Mouse (Mus musculus) testis, adult 2 months (tissue): ENCODE results near the gene Sbno2. TPM values are rescaled to one million over a fixed set of nuclear protein-coding genes. Genes with fewer than 3 reads are reported as not detected.

Source experiments
- H3K27ac ChIP-seq: fragments of 200-500 bp; 2 replicates; pipeline ENCODE4 v1.5.1; 2012; ENCODE audit warnings: low read depth, low read length; ENCODE audit not compliant: control insufficient read depth, insufficient read depth
- H3K27me3 ChIP-seq: fragments of 200-500 bp; 2 replicates; pipeline ENCODE4 v1.6.1; 2012; ENCODE audit warnings: mild to moderate bottlenecking, low read length, moderate library complexity; ENCODE audit not compliant: control insufficient read depth, insufficient read depth
- H3K36me3 ChIP-seq: fragments of 200-500 bp; 2 replicates; pipeline ENCODE4 v1.6.1; 2012; ENCODE audit warnings: mild to moderate bottlenecking, low read length; ENCODE audit not compliant: control insufficient read depth, insufficient read depth
- H3K4me1 ChIP-seq: fragments of 200-500 bp; 2 replicates; pipeline ENCODE4 v1.6.1; 2012; ENCODE audit warnings: low read length; ENCODE audit not compliant: control insufficient read depth, insufficient read depth
- H3K4me3 ChIP-seq: fragments of 200-500 bp; 2 replicates; pipeline ENCODE4 v1.5.1; 2012; ENCODE audit warnings: low read depth, mild to moderate bottlenecking, low read length, moderate library complexity, mixed read lengths; ENCODE audit not compliant: control insufficient read depth
- CTCF ChIP-seq: fragments of 200-500 bp; IDR thresholded peaks from 2 replicates; pipeline ENCODE4 v1.5.1; 2012; ENCODE audit warnings: low read depth, mild to moderate bottlenecking, inconsistent platforms, low read length, moderate library complexity; ENCODE audit not compliant: control insufficient read depth, insufficient read depth, insufficient replicate concordance
- POLR2A ChIP-seq: fragments of 200-500 bp; IDR thresholded peaks from 2 replicates; pipeline ENCODE4 v1.6.1; 2012; ENCODE audit warnings: low read depth, mild to moderate bottlenecking, inconsistent platforms, low read length, moderate library complexity; ENCODE audit not compliant: control insufficient read depth
- polyA plus RNA-seq: library from polyadenylated mRNA; depleted of rRNA; stranded (reverse); fragments of >200 nt; gene quantifications from 2 replicates; pipeline ENCODE4 v1.2.3, GENCODE M21; 2012

Sbno2 gene
- polyA plus RNA-seq, 1 experiment: 13.9 TPM

DNA sequence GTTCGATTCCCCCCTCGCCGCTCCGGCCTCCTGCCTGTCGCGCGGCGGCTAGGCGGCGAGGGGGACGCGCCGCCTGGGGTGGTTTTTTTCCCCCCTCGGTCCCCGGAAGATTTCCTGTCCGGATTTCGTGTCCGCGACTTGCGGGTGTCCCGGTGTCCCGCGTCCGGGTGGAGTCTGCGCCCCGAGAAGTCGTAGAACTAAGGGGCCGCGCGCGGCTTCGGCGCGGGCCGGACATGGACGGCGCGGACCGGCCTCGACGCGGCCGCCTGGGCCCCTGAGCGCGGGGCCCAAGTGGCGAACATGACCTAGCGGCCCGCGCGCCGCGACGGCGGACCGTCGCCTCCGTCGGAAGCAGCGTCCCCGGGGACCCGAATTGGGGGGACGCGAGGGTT lies 10.6 kb upstream of the Sbno2 start:
- H3K27ac ChIP-seq: peak overlapping the region; percentile 87
- H3K27me3 ChIP-seq: no peaks in the 10 kb centered on the region
- H3K4me3 ChIP-seq: peak overlapping the region; percentile 79
- H3K4me1 ChIP-seq: peaks cover 23% of the 10 kb centered on the region
- no peak for TF ChIP-seq CTCF
- no peak for TF ChIP-seq POLR2A
- no peaks in the 10 kb centered on the region; the same call in 1 of the 2 replicates for H3K36me3 ChIP-seq

DNA sequence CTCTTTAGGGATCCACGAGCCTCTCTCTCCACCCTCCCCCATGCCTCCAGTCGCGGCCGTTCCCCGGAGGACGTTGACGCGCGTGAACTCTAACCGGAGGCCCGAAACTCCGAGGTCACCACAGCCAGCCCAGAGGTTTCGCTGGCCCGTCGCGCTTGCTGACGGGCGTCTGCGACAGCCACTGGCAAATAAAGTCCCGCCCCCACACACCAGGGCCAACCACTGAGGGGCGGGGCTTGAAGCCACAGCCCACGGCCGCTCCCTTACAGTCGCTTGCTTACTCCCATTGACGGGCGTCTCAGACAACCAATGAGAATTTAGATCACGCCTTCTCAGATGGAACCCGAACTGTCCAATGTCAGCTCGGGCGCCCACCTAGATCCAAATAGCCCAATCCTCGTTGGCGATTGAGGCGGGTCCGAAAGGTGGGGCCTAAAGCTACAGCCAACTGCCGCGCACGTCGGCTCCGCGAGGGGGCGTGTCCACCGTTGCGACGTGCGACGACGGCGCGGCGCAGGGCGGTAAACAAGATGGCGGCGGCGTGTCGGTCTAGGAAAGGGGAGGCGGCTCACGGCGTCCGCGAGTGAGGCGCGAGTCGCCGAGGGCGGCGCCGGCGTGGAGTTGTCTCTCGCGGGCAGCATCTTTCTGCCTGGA lies 10.0 kb upstream of the Sbno2 start, which contains the start of gene Stk11:
Gene Stk11 (plus strand): TSS at position 514 of the 654 bp plus-strand sequence.
- TF ChIP-seq POLR2A (peak; percentile 91), CTCF (0 out of 2 replicates have a peak, but pooled peaks have one; percentile 8)
- no peaks in the 10 kb centered on the region; the same call in 1 of the 2 replicates for H3K36me3 ChIP-seq
- peak within 1 kb of the TSS; percentile 98 for H3K27ac ChIP-seq
- H3K4me3 ChIP-seq: peak within 1 kb of the TSS; percentile 79
- H3K27me3 ChIP-seq: no peaks in the 10 kb centered on the region
- H3K4me1 ChIP-seq: peaks cover 24% of the 10 kb centered on the region

DNA sequence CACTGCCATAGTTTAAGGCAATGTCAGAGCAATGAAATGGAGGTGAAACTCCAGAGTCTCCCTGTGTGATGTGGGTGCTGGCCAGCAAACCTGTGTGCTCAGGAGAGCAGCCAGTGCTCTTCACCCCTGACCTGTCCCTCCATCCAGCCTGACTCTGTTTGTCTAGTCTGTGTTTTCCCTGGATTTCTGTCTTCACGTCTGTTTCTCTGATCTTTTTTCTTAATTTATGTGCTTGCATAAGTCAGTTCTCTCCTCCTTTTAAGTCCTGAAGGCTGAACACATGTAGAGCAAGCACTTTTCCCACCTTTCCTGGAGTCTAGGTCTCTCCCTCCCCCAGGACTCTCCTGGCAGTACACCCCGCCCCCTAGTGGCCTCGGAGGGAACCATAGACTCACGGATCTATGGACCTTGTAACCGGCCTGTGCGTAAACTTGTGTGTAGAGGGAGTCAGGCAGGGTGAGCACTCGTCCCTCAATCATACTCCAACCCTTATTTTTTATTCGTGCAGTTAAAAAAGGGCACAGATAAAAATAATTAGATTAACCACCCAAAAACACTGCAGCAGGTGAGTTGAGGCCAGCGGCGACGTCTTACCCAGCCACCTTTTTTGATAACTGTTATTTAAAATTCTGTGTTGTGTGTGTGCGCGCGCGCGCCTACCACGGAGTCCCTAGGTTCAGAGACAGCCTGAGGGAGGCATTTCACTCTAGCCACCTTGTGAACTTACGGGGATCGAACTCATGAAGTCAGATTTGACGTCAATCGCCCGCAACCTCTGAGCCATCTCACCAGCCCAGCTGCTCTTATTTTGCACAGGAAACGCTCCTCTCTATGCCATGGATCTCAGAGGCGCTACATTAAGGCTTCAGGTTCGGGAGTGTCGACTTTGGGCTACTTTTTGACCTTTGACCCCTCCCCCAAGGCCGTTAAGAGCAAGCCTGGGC lies 9.2 kb upstream of the Sbno2 start:
- Histone ChIP-seq H3K36me3 (no peaks in the 10 kb centered on the region; the same call in 1 of the 2 replicates), H3K27me3 (no peaks in the 10 kb centered on the region), H3K27ac (peak overlapping the region; percentile 98), H3K4me1 (peaks cover 24% of the 10 kb centered on the region), H3K4me3 (peak overlapping the region; percentile 79)
- TF ChIP-seq POLR2A (no peak), CTCF (peak; percentile 88)

DNA sequence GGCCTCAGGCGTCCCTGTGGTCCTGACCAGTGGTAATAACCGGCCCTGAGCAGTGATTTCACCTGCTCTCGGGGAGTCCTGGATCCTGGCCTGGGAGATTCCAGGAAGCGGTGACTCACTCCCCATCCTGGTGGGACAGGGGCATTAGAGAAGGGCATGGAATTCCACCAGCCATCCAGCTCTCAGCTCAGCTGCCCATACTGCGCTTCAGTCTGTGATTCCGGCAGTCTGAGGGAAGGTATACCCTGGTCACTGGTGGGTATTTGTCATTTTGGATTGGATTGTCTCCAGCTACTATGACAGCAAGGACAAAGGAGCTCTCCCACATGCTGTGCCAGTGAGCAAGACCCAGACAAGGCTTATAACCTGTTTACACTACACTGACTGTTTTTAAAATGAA lies 2.3 kb upstream of the Sbno2 start:
- H3K36me3 ChIP-seq: no peaks in the 10 kb centered on the region
- peaks cover 12% of the 10 kb centered on the region for H3K4me1 ChIP-seq
- H3K27ac ChIP-seq: no peak overlapping the region
- no peak overlapping the region for H3K4me3 ChIP-seq
- TF ChIP-seq POLR2A (no peak), CTCF (no peak)
- H3K27me3 ChIP-seq: no peaks in the 10 kb centered on the region

DNA sequence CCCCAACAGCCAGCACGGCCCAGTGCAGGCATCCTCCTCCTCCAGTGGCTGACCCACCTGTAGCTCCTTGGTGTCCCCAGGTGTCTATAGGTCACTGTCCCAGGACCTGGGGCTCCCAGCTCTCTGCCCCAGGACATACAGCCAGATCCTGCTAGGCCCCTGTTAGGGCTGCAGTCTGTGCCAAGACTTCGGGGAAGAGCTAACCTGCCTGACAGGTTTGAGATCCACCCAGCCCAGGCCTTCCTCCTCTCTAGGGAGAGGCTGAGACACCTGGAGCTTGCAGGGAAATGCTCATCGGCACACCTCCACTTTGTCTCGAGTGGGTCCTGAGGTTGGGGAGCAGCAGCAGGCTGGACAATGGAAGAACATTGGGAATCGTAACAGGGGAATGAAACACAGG lies 555 bp upstream of the Sbno2 start:
- no peaks in the 10 kb centered on the region for H3K36me3 ChIP-seq
- peaks cover 21% of the 10 kb centered on the region for H3K4me1 ChIP-seq
- H3K4me3 ChIP-seq: no peak overlapping the region
- no peak overlapping the region for H3K27ac ChIP-seq
- TF ChIP-seq CTCF: no peak
- TF ChIP-seq POLR2A: no peak
- H3K27me3 ChIP-seq: no peaks in the 10 kb centered on the region

DNA sequence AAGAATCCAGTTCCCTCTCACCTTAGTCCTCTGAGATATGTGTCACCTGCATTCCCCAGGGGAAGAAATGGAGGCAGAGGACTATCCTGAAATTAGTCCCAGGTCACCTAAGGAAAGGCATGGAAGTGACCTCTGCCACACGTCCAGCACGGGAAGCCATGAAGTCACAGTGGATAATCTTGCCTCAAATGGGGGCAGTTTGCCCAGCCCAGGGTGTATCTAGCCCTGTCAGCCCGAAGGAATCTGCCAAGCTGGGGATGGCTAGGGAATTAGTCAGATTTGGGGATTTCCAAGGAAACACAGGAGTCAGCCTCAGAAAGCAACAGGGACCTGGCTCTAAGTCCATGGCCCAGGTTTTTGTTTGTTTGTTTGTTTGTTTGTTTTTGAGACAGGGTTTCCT lies 1.2 kb downstream of the Sbno2 start:
- Histone ChIP-seq H3K27ac (no peak overlapping the region), H3K4me1 (peaks cover 28% of the 10 kb centered on the region), H3K27me3 (no peaks in the 10 kb centered on the region), H3K4me3 (no peak overlapping the region), H3K36me3 (no peaks in the 10 kb centered on the region)
- TF ChIP-seq CTCF (no peak), POLR2A (no peak)

DNA sequence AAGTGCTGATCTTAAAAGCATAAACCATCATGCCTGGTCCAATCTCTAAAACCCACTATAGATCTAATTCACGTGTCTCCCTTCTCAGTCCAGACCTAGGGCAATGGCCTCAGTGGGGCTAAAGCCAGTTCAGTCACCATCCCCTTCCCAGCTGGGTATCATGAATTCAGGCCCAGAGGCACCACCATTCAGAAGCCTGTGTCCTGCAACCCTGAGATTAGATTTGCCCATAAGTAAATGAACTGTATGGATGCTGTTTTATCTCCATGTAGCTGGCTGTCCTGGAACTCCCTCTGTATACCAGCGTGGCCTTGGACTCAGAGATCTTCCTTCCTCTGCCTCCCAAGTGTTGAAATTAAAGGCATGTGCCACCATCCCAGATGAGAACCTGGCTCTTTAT lies 2.3 kb downstream of the Sbno2 start:
- Histone ChIP-seq H3K4me1 (peaks cover 28% of the 10 kb centered on the region), H3K4me3 (no peak overlapping the region), H3K27ac (peak overlapping the region; percentile 65)

More for the DNA sequence above, 2.3 kb downstream of the Sbno2 start:
- TF ChIP-seq POLR2A (no peak), CTCF (no peak)
- Histone ChIP-seq H3K27me3 (no peaks in the 10 kb centered on the region), H3K36me3 (no peaks in the 10 kb centered on the region)
